Mouse (Mus musculus): ENCODE data around the gene Prkag2.

The Prkag2 gene

GRCm38 (mm10) chr5:24991575-24991974, 108.9 kb downstream of the Prkag2 start:
- no peak for DNase-seq

GRCm38 (mm10) chr5:24990460-24990859, 110.0 kb downstream of the Prkag2 start:
- peak; percentile 28 to 40 for DNase-seq

- DNase-seq, result no peak
Measured at GRCm38 (mm10) chr5:24989683-24990082, 110.8 kb downstream of the Prkag2 start.

GRCm38 (mm10) chr5:24986956-24987355, 113.5 kb downstream of the Prkag2 start:
- DNase-seq, result peak; percentile 45 to 66

- peak; percentile 36 to 44 for DNase-seq
Measured at GRCm38 (mm10) chr5:24986204-24986940, 114.1 kb downstream of the Prkag2 start.

GRCm38 (mm10) chr5:24985434-24986176, 114.8 kb downstream of the Prkag2 start:
- DNase-seq, result peak; percentile 51 to 68

GRCm38 (mm10) chr5:24984157-24984556, 116.3 kb downstream of the Prkag2 start:
- DNase-seq, result no peak

GRCm38 (mm10) chr5:24983539-24983938, 116.9 kb downstream of the Prkag2 start:
- peak; percentile 51 to 58 for DNase-seq

- no peak for DNase-seq
Measured at GRCm38 (mm10) chr5:24982258-24982657, 118.2 kb downstream of the Prkag2 start.

GRCm38 (mm10) chr5:24981765-24982164, 118.7 kb downstream of the Prkag2 start:
- no peak for DNase-seq

GRCm38 (mm10) chr5:24979968-24980345, 120.5 kb downstream of the Prkag2 start:
- DNase-seq, result no peak

GRCm38 (mm10) chr5:24979312-24979967, 121.0 kb downstream of the Prkag2 start:
- DNase-seq, result no peak

- no peak for DNase-seq
Measured at GRCm38 (mm10) chr5:24976907-24977306, 123.5 kb downstream of the Prkag2 start.

GRCm38 (mm10) chr5:24976236-24976635, 124.2 kb downstream of the Prkag2 start:
- peak in 1 of 2 experiments; percentile 45 for DNase-seq

GRCm38 (mm10) chr5:24975100-24975499, 125.3 kb downstream of the Prkag2 start:
- DNase-seq, result no peak

GRCm38 (mm10) chr5:24973672-24974225, 126.7 kb downstream of the Prkag2 start:
- no peak for DNase-seq

- DNase-seq, result peak in 1 of 2 experiments; percentile 57
Measured at GRCm38 (mm10) chr5:24973228-24973627, 127.2 kb downstream of the Prkag2 start.

GRCm38 (mm10) chr5:24970552-24971275, 129.7 kb downstream of the Prkag2 start:
- DNase-seq, result no peak

GRCm38 (mm10) chr5:24969241-24969880, 131.1 kb downstream of the Prkag2 start:
- no peak for DNase-seq

- no peak for DNase-seq
Measured at GRCm38 (mm10) chr5:24968792-24969191, 131.7 kb downstream of the Prkag2 start.

GRCm38 (mm10) chr5:24967898-24968535, 132.4 kb downstream of the Prkag2 start:
- no peak for DNase-seq

All from cerebellum, postnatal 36 days (tissue).